Mouse (Mus musculus) cerebellum, adult 9-10 months (tissue): Measurements from ENCODE around the gene Lrfn4.

Experiments
- DNase-seq: peaks from one replicate; pipeline ENCODE4 v3.0.0; 2022

The Lrfn4 gene

DNA sequence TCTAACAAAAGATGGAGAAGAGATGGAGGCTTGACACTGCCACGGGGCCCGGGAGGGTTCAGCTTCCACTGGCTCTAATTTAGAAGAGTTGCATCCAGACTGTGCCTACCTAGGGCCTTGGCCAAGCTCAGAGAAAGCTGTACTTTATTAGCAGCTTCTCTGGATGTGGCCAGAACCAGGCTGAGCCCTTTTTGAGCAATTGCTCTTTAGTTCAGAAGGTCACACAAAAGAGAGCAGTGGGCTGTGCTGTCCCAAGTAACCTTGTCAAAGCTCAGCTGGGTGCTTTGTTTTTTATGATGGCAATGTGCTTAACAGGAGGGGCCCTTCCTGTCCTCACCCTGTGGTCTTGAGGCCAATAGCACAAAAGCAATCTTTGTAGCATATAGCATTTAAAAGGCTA is 47.8 kb downstream of the Lrfn4 start:
- no peak for DNase-seq

DNA sequence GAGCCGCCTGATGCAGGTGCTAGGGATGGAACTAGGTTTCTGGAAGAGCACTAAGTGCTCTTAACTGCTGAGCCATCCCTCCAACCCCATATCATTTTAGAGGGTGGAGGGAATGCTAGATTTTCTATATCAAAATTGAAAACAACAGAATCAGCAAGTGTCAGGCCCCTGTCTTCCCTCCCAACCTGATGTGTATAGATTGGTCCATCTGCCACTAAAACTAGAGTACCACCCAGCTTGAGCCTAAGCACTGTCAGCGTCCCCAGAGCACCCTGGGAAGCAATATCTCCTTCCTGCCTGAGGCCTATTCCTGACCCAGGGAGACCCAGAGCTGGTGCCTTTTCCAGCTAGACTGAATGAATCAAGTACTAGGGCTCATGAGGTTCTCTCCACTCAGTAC is 48.6 kb downstream of the Lrfn4 start:
- DNase-seq, result no peak

DNA sequence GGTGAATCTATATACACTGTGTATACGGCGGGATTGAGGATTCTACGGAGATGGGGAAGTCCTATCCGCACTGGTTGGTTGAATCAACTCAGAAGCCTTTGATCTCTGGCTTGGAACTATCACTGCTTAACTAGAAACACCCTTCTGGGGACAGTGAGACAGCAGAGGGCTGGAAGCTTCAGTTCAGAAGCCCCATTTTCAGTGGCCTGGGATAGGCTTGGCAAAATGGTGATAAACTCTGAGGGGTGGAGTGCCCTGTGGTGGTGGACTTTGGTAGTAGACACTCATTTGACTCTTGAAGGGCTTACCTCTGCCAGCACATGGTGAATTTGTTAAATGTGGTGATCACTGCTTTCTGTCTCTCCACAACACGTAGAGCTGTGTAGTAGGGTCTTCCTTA is 49.8 kb downstream of the Lrfn4 start:
- no peak for DNase-seq
